Mouse (Mus musculus): ENCODE data around the gene Slc35c1. TPM values are rescaled to one million over a fixed set of nuclear protein-coding genes. Genes with fewer than 3 reads are reported as not detected.

The Slc35c1 gene
- polyA plus RNA-seq, 1 experiment from 2014 or later = 8.9 TPM

DNA sequence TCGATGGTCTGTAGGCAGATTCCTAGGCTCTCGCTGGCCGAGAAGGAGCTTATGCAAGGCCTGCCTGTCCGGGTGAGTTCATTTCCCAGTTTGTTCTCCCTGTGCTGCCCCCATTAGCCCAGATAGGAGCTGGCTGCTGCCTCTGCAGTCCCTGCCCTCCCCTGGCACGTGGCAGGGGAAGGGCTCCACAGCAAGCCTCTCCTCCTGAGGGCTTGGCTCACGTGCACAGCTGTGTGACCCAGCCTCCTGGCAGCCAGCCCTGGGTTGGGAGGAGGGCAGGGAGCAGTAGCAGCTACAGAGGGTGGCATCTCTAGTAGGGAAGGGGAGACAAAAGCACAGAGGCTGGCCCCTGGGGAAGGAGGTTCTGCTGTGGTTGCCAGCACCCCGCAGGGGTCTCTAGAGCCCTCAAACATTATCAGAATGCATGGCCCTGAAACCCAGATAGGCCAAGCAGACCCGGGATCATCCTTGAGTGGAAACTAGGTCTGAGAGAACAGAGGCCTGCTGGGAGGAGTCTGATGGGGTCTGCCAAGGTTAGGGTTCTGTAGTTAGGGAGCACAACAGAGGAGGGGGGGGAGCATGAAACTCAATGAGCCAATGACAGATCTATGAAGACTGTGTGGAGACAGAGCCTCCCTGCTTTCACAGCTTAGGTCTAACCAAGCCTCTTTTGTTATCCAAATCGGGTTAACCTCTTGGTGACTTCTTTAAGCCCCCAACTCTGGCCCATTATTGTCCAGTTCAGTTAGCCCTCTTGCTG, 36.5 kb downstream of the Slc35c1 start:
- peaks cover 65% of the 10 kb centered on the region for H3K4me1 ChIP-seq
- no peak overlapping the region for H3K4me3 ChIP-seq
- peak overlapping the region; percentile 94 for H3K27ac ChIP-seq (replicated peaks)
- ATAC-seq (ENCODE audit: extremely low read depth, insufficient number of reproducible peaks, low FRiP score, low TSS enrichment) = peak; percentile 49; the same call in 1 of the 2 replicates
- peaks cover 66% of the 10 kb centered on the region for H3K36me3 ChIP-seq
- WGBS = 63% methylated on average over 9 of the region's 9 CpGs
- H3K4me2 ChIP-seq = no peak overlapping the region
- no peaks in the 10 kb centered on the region for H3K9me3 ChIP-seq
- no peaks in the 10 kb centered on the region for H3K27me3 ChIP-seq (replicated peaks)
- no peak overlapping the region; the same call in 1 of the 2 replicates for H3K9ac ChIP-seq

DNA sequence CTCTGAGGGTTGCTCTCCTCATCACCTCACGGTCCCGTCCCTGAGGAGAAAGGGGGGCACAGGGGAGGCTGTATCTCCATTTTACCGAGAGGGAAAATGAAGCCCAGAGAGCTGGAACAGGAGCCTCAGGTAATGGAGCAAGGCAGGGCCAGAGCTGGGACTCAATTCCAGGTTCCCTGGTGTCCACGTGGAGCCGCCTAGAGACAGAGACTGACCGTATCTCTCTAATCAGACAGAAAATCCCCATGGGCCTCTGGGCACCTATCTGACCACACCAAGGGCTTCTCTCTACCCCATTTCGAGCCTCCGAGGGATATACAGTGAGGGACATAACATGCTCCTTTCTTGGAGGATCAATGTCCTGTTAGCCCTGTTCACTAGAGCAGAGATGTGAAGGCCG, 37.2 kb downstream of the Slc35c1 start:
- H3K4me2 ChIP-seq = no peak overlapping the region
- WGBS = 90% methylated on average over 9 of the region's 9 CpGs

DNA sequence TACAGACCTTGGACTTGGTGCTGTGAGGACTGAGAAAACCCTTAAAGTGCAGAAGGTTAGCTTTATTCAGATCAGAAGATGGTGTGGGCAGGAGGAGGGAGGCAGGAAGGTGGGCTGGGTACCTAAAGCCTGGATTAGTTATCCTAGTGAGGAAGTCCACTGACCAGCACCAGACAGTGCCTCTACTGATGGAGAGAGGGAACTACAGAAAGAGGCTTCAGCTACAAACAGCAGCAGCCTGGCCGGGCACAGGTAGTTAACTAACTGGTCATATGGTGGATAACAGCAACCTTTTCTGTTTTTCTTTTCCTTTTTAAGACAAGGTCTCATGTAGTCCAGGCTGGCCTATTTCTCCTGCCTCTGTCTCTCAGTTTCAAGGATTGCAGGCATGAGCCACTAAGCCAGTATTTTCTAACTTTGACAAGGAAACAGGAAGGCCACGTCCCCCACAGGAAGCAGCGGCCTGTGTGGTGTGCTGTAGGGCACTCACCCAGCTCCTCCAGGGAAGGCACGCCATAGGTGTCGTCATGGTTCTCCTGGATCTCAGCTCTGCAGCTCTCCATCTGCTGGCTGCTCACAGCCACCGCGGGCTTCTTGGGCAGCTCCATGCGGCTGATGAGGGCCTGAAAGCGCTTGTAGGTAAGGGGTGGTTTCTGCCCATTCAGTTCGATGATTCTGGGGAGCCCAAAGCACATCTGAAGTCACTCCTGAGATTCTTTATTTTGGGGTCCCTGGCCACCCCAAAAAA, 37.8 kb downstream of the Slc35c1 start:
- 68% methylated on average over 10 of the region's 10 CpGs for WGBS
- Histone ChIP-seq H3K4me1 (peaks cover 52% of the 10 kb centered on the region), H3K27me3 (replicated peaks) (no peaks in the 10 kb centered on the region), H3K9ac (no peak overlapping the region), H3K9me3 (no peaks in the 10 kb centered on the region), H3K36me3 (peaks cover 80% of the 10 kb centered on the region), H3K27ac (replicated peaks) (no peak overlapping the region), H3K4me2 (no peak overlapping the region), H3K4me3 (no peak overlapping the region)
- no peak for ATAC-seq (ENCODE audit: extremely low read depth, insufficient number of reproducible peaks, low FRiP score, low TSS enrichment)

More for the DNA sequence above, 37.2 kb downstream of the Slc35c1 start:
- peaks cover 74% of the 10 kb centered on the region for H3K36me3 ChIP-seq
- no peak overlapping the region; the same call in 1 of the 2 replicates for H3K9ac ChIP-seq
- H3K27me3 ChIP-seq (replicated peaks) = no peaks in the 10 kb centered on the region
- ATAC-seq (ENCODE audit: extremely low read depth, insufficient number of reproducible peaks, low FRiP score, low TSS enrichment) = no peak
- H3K9me3 ChIP-seq = no peaks in the 10 kb centered on the region
- H3K4me1 ChIP-seq = peaks cover 58% of the 10 kb centered on the region
- H3K27ac ChIP-seq (replicated peaks) = peak overlapping the region; percentile 94
- no peak overlapping the region for H3K4me3 ChIP-seq

DNA sequence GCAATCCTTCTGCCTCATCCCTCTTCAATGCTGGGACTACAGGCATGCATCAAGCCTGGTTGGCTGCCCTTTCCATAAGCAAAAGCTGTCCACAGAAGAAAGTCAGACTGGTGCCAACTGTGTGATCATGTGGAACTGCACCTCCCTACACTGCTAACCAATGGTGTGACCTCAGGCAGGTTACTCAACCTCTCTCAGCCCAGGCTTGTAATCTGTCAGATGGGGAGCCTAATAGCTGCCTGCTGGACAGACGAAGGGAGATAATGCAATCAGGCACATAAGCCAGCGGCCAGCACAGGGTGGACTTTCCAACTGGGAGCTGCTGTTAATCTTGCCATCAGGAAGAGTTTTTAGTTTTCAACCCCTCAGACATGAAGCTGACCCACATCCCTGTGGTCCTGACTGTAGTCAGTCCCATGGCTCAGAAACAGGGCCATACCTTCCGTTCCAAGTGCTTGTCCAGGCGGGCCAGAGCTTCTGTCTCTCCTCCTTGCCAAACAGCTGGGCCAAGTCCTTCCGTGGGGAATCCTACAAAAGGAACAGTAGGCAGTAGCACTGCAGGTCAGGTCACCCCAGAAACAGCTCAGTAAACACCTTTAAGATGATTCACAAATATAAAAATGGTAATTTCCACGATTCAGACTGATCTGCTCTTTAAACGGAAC, 38.5 kb downstream of the Slc35c1 start:
- WGBS = 92% methylated on average over 7 of the region's 7 CpGs
- no peaks in the 10 kb centered on the region for H3K9me3 ChIP-seq
- no peak overlapping the region for H3K9ac ChIP-seq
- H3K36me3 ChIP-seq = peaks cover 87% of the 10 kb centered on the region
- peaks cover 45% of the 10 kb centered on the region for H3K4me1 ChIP-seq
- no peak for ATAC-seq (ENCODE audit: extremely low read depth, insufficient number of reproducible peaks, low FRiP score, low TSS enrichment)
- H3K4me3 ChIP-seq = no peak overlapping the region
- no peak overlapping the region for H3K4me2 ChIP-seq
- H3K27me3 ChIP-seq (replicated peaks) = no peaks in the 10 kb centered on the region
- no peak overlapping the region for H3K27ac ChIP-seq (replicated peaks)

DNA sequence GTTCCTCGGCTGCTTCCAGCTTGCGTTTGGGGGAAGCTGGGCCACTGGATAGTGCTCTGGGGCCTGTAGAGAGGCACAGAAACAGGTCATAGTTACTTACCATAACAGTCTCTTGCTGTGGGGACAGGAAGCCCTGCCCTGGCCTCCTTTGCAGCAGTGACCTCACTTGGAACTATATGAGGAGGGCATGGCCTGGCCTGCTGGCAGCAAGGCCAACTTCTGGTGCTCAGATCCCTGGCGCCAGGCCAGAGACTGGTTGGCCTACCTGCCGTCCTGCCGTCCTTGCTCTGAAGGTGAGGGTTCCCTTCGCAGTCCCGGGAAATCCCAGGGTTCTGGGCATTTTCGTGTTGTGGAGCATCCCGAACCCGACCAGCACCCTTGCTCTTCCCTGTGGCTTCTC, 48.6 kb downstream of the Slc35c1 start:
- WGBS = 87% methylated on average over 10 of the region's 10 CpGs
- Histone ChIP-seq H3K4me1 (no peaks in the 10 kb centered on the region), H3K9ac (no peak overlapping the region), H3K27ac (replicated peaks) (no peak overlapping the region), H3K27me3 (replicated peaks) (no peaks in the 10 kb centered on the region), H3K4me2 (no peak overlapping the region), H3K9me3 (no peaks in the 10 kb centered on the region), H3K36me3 (peaks cover 97% of the 10 kb centered on the region), H3K4me3 (no peak overlapping the region)
- no peak for ATAC-seq (ENCODE audit: extremely low read depth, insufficient number of reproducible peaks, low FRiP score, low TSS enrichment)

DNA sequence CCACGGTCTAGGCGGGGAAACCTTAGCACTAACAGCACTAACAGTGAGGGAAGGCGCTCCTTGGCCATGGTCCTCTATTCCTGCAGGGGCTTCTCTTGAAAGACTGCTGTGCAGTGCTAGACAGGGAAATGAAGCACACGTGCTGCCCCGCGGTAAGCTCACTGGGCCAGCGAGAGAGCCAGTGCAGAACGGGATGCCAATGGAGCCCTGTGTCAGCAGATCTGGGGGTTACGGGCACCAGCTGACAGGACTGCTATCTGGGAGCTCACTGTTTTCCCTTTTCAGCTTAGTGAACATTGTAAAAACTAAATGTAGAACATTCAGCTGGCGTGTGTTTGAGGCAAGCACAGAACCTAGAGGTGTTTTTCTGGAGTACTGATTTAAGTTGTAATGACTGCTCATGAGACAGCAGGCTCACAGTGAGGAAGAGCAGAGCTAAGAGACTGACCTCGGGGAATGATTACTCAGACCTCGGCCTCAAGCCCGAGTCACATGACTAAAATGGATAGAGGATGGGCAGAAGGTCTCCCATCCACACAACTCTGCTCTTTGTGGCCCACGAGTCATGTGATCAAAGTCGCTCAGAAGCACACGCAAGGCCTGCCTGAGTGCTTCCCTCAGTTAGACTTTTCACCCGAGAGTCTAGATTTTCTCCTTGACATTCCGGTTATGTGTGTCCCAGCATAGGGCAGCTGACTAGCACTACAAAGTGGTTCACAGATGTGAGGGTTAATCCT, 51.9 kb downstream of the Slc35c1 start:
- no peak overlapping the region for H3K4me2 ChIP-seq
- no peaks in the 10 kb centered on the region for H3K9me3 ChIP-seq
- no peak for ATAC-seq (ENCODE audit: extremely low read depth, insufficient number of reproducible peaks, low FRiP score, low TSS enrichment)
- no peaks in the 10 kb centered on the region for H3K27me3 ChIP-seq (replicated peaks)
- H3K4me3 ChIP-seq = no peak overlapping the region
- peaks cover 97% of the 10 kb centered on the region for H3K36me3 ChIP-seq
- no peak overlapping the region for H3K9ac ChIP-seq
- no peak overlapping the region for H3K27ac ChIP-seq (replicated peaks)
- WGBS = 87% methylated on average over 18 of the region's 18 CpGs
- H3K4me1 ChIP-seq = no peaks in the 10 kb centered on the region

DNA sequence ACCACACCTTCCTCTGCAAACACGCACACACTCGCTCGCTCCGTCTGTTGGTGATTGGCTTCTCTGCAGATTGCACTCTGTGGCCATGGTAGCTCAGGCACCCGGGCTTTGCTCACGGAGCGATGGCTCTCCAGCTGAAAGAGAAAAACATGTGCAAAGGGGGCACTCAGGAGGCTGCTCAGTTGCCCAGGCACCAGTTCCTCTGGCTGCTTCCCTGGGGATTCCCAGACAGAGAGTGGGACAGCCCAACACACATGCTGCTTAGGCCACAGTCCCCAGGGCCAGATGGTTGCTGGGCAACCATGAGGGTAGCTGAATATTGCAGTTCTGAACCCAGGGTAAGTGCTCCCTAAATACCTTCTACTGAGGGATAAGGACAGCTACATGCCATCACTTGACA, 54.7 kb downstream of the Slc35c1 start:
- no peak overlapping the region for H3K9ac ChIP-seq
- H3K4me3 ChIP-seq = no peak overlapping the region
- H3K4me1 ChIP-seq = peaks cover 6% of the 10 kb centered on the region
- H3K4me2 ChIP-seq = no peak overlapping the region
- H3K9me3 ChIP-seq = no peaks in the 10 kb centered on the region
- peaks cover 75% of the 10 kb centered on the region for H3K36me3 ChIP-seq
- no peak for ATAC-seq (ENCODE audit: extremely low read depth, insufficient number of reproducible peaks, low FRiP score, low TSS enrichment)
- WGBS = 92% methylated on average over 7 of the region's 7 CpGs
- H3K27ac ChIP-seq (replicated peaks) = no peak overlapping the region
- peaks cover 16% of the 10 kb centered on the region for H3K27me3 ChIP-seq (replicated peaks)

DNA sequence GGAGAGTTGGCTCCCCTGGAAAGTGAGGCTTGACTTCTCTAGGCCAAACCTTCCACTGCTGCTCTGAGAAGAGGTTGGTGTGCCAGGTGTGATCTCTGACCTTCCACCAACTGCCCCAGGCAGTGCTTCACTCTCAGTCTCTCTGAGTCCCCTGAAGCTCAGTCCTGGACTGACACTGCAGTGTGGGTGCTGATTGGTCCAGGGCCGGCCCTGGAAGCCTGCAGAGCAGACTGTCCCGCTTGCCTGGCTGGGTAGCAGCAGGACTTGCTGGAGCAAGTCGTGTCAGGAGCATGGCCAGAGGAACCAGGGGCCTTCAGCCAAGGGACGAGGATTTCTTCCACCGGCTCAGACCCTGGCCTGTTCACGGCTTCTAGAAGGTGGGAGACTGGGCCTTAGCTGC, 55.6 kb downstream of the Slc35c1 start:
- Histone ChIP-seq H3K27me3 (replicated peaks) (peaks cover 25% of the 10 kb centered on the region), H3K27ac (replicated peaks) (no peak overlapping the region), H3K4me2 (no peak overlapping the region), H3K9ac (no peak overlapping the region), H3K4me3 (no peak overlapping the region), H3K4me1 (peaks cover 7% of the 10 kb centered on the region), H3K9me3 (no peaks in the 10 kb centered on the region), H3K36me3 (peaks cover 65% of the 10 kb centered on the region)
- ATAC-seq (ENCODE audit: extremely low read depth, insufficient number of reproducible peaks, low FRiP score, low TSS enrichment) = no peak
- 72% methylated on average over 6 of the region's 6 CpGs for WGBS

DNA sequence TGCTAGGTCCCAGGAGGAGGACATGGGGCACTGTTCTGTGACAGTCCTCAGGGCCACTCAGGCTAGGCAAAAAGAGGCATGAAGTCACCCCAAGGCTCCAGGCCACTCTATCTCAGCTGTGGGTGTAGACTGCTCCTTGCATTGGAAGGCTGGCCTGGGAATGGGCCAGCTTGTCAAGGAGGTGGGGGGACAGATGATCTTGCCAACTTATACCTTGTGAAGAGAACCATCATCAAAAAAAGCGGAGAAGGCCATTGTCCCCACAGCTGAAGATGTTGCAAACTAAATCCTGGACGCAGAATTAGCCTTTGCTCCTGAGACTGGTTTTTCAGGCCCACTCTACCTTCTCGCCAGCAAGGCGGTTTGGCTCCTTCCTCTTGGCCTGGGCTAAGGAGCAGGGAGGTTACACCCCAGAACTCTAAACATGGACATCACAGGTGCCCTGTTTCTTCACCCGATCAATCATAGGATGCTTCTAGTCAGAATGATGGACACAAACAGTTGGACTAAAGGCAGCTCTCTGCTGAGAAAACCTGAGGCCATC, 56.5 kb downstream of the Slc35c1 start:
- Histone ChIP-seq H3K27me3 (replicated peaks) (peaks cover 33% of the 10 kb centered on the region), H3K4me2 (no peak overlapping the region), H3K4me3 (no peak overlapping the region), H3K9ac (no peak overlapping the region), H3K27ac (replicated peaks) (no peak overlapping the region), H3K9me3 (no peaks in the 10 kb centered on the region), H3K4me1 (peaks cover 7% of the 10 kb centered on the region), H3K36me3 (peaks cover 56% of the 10 kb centered on the region)
- ATAC-seq (ENCODE audit: extremely low read depth, insufficient number of reproducible peaks, low FRiP score, low TSS enrichment) = no peak
- 85% methylated on average over 5 of the region's 5 CpGs for WGBS
